Mouse (Mus musculus) lung, postnatal 0 days (tissue): ENCODE data around the gene Sept1.

Source experiments
- CTCF ChIP-seq: IDR thresholded peaks from 2 replicates; pipeline ENCODE4 v1.5.1; 2016; ENCODE audit warnings: antibody characterized with exemption, mild to moderate bottlenecking
- EP300 ChIP-seq: IDR thresholded peaks from 2 replicates; pipeline ENCODE4 v1.6.1; 2016; ENCODE audit warnings: antibody characterized with exemption, mild to moderate bottlenecking, control low read depth

GRCm38 (mm10) chr7:127187351-127187750 lies 45.6 kb downstream of the Sept1 start:
- TF ChIP-seq CTCF (no peak), EP300 (no peak)
